Mouse (Mus musculus) ES-Bruce4 (cell line): Measurements from ENCODE around the gene Dlgap4.

ENCODE experiments used
- CTCF ChIP-seq: IDR thresholded peaks from one replicate; pipeline ENCODE4 v1.8.1; 2011; ENCODE audit warnings: low read depth, low read length
- EP300 ChIP-seq: IDR thresholded peaks from 2 replicates; pipeline ENCODE4 v1.6.1; 2011; ENCODE audit warnings: low read depth, low read length; ENCODE audit not compliant: insufficient read depth

- TF ChIP-seq EP300 (no peak), CTCF (no peak)
Measured at GRCm38 (mm10) chr2:156617536-156617935, 4.0 kb downstream of the Dlgap4 start.
